Mouse (Mus musculus): ENCODE data around the gene Ccl22.

- no peak for TF ChIP-seq CTCF (IDR thresholded peaks at IDR 0.05; ENCODE audit: control insufficient read depth, insufficient read depth, low read length)
- TF ChIP-seq POLR2A (IDR thresholded peaks at IDR 0.05; ENCODE audit: borderline replicate concordance, control insufficient read depth, low read depth, low read length), result no peak
Measured at GRCm38 (mm10) chr8:94785995-94786595, 40.7 kb downstream of the Ccl22 start.
